Mouse (Mus musculus): ENCODE measurements around the gene 4931429L15Rik.

Gene 4931429L15Rik

DNA sequence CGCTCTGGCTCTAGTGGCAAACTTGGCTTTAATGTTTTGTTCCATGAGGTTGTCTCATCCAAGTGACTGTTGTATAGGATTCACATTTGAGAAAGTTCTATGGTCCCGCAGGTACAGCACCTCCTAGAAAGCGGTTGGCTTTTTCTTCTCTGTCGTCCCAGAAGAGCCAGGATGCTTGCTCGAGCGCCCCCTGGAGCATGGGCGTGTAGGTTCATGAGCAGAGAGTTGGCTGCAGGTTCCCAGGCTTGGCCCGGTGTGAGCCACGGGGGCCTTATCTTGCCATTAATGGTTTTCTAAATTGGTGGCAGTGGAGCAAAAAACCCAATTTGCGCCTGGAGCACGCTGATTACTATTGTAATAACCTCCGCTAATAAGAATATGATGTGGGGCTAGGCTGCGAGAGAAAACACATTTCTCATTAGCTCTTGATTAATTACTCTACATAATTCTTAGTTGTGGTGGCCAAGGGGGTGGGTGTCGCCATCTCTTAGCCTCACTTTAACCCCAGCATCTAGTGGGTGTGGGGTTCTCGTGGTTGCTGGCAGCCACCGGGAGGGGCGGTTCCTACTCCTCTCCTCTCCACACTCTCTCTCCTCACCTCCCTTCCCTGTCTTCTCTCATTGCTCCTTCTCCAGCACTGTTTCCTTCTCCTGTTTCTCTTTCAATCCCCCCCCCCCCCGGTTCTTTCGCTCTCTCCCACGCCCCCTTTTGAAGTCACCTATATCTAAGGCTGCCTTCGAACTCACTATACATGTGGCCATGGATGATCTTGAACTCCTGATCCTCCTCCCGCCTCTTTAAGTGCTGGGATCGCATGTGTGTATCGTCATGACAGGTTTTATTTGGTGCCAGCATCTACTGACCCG lies 8.2 kb upstream of the 4931429L15Rik start:
- no peak for DNase-seq (ENCODE audit: low spot score)

DNA sequence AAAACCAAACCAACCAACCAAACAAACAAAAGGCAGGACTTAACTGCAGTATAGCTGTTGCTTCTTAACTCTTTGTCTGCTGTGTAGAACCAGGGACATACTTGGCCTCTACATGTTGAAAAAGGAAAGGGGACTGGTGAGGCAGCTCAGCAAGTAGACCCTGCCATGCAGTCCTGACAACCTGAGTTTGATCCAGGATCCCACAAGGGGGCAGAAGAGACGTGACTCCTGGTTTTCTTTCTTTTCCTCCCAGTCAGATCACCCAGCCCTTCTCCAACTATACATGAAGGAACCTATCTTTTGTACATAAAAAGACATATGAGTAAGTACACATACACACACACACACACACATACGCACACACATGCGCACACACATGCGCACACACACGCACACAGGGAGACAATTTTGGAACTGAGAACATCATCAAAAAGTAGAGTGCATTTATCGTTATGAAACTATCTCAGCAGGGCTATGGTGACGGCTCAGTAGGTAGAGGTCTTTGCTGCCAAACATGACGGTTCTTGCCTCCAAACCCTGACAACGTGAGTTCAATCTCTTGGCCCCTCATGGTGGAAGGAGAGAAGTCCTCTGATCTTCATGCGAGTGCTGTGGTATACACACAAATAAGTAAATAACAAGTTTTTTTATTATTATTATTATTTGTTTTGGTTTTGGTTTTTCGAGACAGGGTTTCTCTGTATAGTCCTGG lies 7.1 kb upstream of the 4931429L15Rik start:
- no peak for DNase-seq (ENCODE audit: low spot score)

DNA sequence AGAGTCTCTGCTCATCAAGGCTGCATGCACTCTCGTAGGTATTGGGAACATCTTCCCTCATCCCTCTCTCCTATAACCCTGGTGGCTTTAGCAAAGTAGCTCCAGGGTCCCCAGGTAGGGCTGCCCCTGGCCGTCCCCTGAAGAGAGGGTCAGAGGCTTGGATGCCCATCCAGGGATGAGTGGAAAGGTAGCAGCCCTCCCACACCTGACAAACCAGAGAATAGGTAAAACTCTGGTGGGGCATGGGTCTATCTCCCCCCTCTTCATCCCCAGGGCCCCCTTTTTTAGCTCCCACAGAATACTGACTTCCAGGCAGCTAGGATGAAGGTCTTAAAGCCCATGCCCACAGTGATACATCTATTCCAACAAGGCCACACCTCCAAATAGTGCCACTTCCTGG lies 675 bp upstream of the 4931429L15Rik start:
- no peak for DNase-seq (ENCODE audit: low spot score)

- no peak for DNase-seq (ENCODE audit: low spot score)
Measured at GRCm38 (mm10) chr9:46317957-46318356, 1.8 kb downstream of the 4931429L15Rik start.

- no peak for DNase-seq (ENCODE audit: low spot score)
Measured at GRCm38 (mm10) chr9:46316909-46317308, 2.9 kb downstream of the 4931429L15Rik start.

- DNase-seq (ENCODE audit: low spot score), result no peak
Measured at GRCm38 (mm10) chr9:46316388-46316787, 3.4 kb downstream of the 4931429L15Rik start.

DNA sequence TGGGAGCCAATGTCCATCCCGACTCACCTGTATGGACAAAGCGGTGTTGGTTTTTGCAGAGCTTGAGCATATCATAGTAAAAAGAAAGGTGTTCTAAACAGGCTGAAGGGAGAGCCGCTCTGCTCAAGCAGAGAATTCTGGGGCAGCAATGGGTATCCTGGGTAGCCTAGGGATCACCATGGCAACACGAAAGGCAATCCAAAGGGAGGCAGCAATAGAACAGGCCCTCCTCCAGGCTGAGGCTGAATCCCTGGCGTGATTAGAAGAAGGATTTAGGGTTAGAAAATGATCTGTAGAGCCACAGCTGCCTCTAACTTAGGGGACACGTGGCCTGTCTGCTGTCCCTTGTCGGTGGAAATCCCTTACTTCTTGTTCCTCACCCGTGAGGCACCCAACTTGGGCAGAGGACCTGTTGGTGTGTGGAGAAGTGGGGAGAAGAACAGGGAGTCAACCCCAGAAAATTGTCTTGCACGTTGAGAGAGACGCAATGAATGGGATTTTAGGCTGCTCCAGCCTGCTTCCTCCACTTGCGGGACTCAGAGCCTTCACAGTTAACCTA lies 3.9 kb downstream of the 4931429L15Rik start:
- no peak for DNase-seq (ENCODE audit: low spot score)

- DNase-seq (ENCODE audit: low spot score), result no peak
Measured at GRCm38 (mm10) chr9:46314921-46315320, 4.9 kb downstream of the 4931429L15Rik start.

GRCm38 (mm10) chr9:46314507-46314906 lies 5.3 kb downstream of the 4931429L15Rik start:
- no peak for DNase-seq (ENCODE audit: low spot score)

GRCm38 (mm10) chr9:46309121-46309520 lies 10.7 kb downstream of the 4931429L15Rik start:
- no peak for DNase-seq (ENCODE audit: low spot score)

- DNase-seq (ENCODE audit: low spot score), result peak; percentile 34
Measured at GRCm38 (mm10) chr9:46302142-46302541, 17.6 kb downstream of the 4931429L15Rik start.

GRCm38 (mm10) chr9:46298381-46298780 lies 21.4 kb downstream of the 4931429L15Rik start:
- DNase-seq (ENCODE audit: low spot score), result no peak

DNA sequence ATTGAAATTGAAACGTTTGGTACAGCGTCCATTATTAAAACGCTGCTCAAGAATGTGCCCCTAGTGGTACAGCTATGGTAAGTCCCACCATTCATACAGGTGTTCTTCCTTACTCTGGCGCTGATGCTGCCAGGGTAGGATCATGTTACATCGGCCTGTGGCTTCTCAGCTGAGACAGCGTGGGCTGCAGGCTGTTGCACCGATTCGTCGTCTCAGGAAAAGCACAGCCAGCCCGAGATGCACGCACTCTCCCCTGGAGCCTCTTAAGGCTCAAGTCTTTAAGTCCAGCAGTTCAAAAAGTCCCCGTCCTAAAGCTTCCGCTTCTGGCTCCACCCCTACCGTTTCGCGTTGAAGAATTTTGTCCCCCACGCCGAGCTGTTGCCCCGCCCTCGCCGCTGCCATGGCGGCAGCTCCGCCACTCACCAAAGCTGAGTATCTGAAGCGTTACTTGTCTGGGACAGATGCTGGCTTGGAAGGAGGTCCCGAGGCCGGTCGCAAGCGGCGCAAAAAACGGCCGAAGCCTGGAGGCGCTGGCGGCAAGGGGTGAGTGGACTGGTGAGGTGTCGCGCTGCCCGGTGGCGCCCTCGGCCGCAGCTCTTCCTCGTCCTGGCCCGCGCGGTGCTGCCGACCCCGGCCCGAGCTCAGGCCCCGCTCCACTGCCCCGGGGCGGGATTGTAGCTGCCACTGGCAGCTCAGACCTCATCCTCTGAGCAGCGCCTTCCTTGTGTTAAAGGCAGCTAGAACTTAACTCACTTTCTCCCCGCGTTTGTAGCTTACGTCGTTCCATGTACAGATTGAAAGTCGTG lies 37.0 kb downstream of the 4931429L15Rik start, which contains the start of gene Bud13:
Gene Bud13, plus strand, starts transcription at position 378 of the 806 bp plus-strand sequence.
- peak; percentile 81 for DNase-seq (ENCODE audit: low spot score)

- no peak for DNase-seq (ENCODE audit: low spot score)
Measured at GRCm38 (mm10) chr9:46274494-46274893, 45.3 kb downstream of the 4931429L15Rik start.

DNA sequence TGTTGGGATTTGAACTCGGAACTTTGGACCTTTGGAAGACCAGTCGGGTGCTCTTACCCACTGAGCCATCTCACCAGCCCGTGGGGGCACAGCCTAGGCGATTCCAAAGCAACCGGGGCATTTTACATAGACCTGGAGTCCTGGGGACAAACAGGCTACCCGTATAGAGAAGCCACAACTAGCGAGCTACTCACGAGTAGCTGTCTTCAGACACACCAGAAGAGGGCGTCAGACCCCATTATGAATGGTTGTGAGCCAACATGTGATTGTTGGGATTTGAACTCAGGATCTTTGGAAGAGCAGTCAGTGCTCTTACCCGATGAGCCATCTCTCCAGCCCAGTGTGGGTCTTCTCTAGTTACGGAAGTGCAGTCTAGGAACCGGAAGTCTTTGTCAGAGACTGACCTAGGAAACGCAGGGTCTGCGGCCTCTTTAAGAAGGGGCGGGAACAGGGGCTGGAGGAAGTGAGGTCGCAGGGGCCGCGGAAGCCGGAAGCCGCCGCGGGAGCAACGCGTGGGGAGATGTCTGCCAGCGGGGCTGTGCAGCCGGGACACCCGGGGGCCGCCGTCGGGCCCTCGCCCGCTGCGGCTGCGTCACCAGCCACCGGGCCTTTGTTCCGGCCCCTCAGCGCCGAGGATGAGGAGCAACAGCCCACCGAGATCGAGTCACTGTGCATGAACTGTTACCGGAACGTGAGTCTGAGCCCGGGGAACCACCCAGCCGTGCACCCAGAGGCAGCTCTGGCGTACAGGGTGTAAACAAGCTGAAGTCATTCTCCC lies 46.9 kb downstream of the 4931429L15Rik start, which contains the start of gene Zpr1:
Gene Zpr1, plus strand, starts transcription at position 388 of the 778 bp plus-strand sequence.
- peak; percentile 80 for DNase-seq (ENCODE audit: low spot score)

DNA sequence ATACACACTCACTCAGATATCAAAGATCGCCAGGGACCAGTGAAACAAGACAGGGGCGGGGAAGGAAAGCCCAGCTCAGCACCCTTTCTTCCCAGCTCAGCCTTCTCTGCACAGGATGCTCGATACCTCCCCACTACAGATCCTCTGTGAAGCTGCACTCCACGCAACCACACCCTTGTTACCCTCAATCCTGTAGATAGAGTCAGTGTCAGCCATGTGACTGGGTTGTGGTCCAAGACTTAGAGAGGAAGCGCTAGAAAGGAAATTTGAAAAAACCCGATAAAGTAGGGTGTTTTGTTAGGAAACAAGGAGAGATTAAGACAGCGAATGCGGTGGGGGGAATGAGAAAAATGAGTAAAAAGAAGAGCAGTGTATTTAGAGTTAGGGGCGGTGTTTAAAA lies 47.7 kb downstream of the 4931429L15Rik start:
- no peak for DNase-seq (ENCODE audit: low spot score)

GRCm38 (mm10) chr9:46270782-46271181 lies 49.0 kb downstream of the 4931429L15Rik start:
- DNase-seq (ENCODE audit: low spot score), result no peak

GRCm38 (mm10) chr9:46269125-46269524 lies 50.7 kb downstream of the 4931429L15Rik start:
- DNase-seq (ENCODE audit: low spot score), result no peak

- no peak for DNase-seq (ENCODE audit: low spot score)
Measured at GRCm38 (mm10) chr9:46268343-46268873, 51.4 kb downstream of the 4931429L15Rik start, which contains the start of gene Apoa5. Gene Apoa5 (plus strand): TSS chr9:46268633.

GRCm38 (mm10) chr9:46261131-46261530 lies 58.7 kb downstream of the 4931429L15Rik start:
- DNase-seq (ENCODE audit: low spot score), result no peak

- no peak for DNase-seq (ENCODE audit: low spot score)
Measured at GRCm38 (mm10) chr9:46259111-46259510, 60.7 kb downstream of the 4931429L15Rik start.
